Mouse (Mus musculus) CH12.LX (cell line): ENCODE measurements around the gene Exosc10. TPM values are rescaled to one million over a fixed set of nuclear protein-coding genes. Genes with fewer than 3 reads are reported as not detected.

Experiments
- DNase-seq: peaks from one replicate; pipeline ENCODE4 v3.0.0-alpha.2; 2013; ENCODE audit errors: extremely low read depth
- H3K27ac ChIP-seq: 2 replicates; pipeline ENCODE4 v1.5.1; 2012; ENCODE audit warnings: low read depth, mild to moderate bottlenecking, control low read depth, moderate library complexity; ENCODE audit not compliant: insufficient read depth
- H3K27me3 ChIP-seq: replicated peaks from 2 replicates; pipeline ENCODE3; 2012; ENCODE audit warnings: inconsistent platforms
- H3K36me3 ChIP-seq, 2 experiments: replicated peaks in 1 of 2; 2 replicates each; pipeline versions ENCODE3 to v1.6.1; 2012; ENCODE audit warnings: inconsistent platforms in 1 of 2, low read length in 1 of 2, mild to moderate bottlenecking in 1 of 2, mixed read lengths in 1 of 2, moderate library complexity in 1 of 2; ENCODE audit not compliant: control insufficient read depth in 1 of 2, insufficient read depth in 1 of 2
- H3K4me1 ChIP-seq, 2 experiments: 2 replicates each; pipeline ENCODE4 v1.6.1; 2012; ENCODE audit warnings: inconsistent platforms in 1 of 2, moderate library complexity in 1 of 2; ENCODE audit not compliant: insufficient read depth in 2 of 2, control insufficient read depth in 1 of 2
- H3K4me2 ChIP-seq: 2 replicates; pipeline ENCODE4 v1.6.1; 2012; ENCODE audit warnings: low read depth, mild to moderate bottlenecking, control low read depth; ENCODE audit not compliant: poor library complexity, insufficient read depth, severe bottlenecking
- H3K4me3 ChIP-seq, 3 experiments: fragments of 150-350 bp in 1 of 3; sonication (generic) in 1 of 3; replicated peaks in 1 of 3; 2 replicates each; pipeline versions ENCODE3 to v1.5.1; 2011 to 2012; ENCODE audit warnings: low read depth in 2 of 3, low read length in 2 of 3, mild to moderate bottlenecking in 2 of 3, moderate library complexity in 2 of 3, control low read depth in 1 of 3, improper control_type of control experiment in 1 of 3, inconsistent platforms in 1 of 3, mixed read lengths in 1 of 3; ENCODE audit not compliant: poor library complexity in 1 of 3
- H3K79me2 ChIP-seq: replicated peaks from 2 replicates; pipeline ENCODE4 v1.6.1; 2012; ENCODE audit warnings: mild to moderate bottlenecking, moderate library complexity; ENCODE audit not compliant: control insufficient read depth, poor library complexity, insufficient read depth, severe bottlenecking; ENCODE audit errors: extremely low read depth
- H3K9ac ChIP-seq: 2 replicates; pipeline ENCODE4 v1.6.1; 2012; ENCODE audit warnings: low read depth, mild to moderate bottlenecking, control low read depth, moderate library complexity; ENCODE audit not compliant: insufficient read depth
- H3K9me3 ChIP-seq: replicated peaks from 2 replicates; pipeline ENCODE3; 2012; ENCODE audit warnings: low read length, inconsistent platforms, mixed read lengths
- CTCF ChIP-seq, 2 experiments: IDR thresholded peaks in 1 of 2; conservative IDR thresholded peaks in 1 of 2; 2 replicates each; pipeline ENCODE4 v1.5.1; 2011 to 2012; ENCODE audit warnings: low read depth in 2 of 2, low read length in 2 of 2, improper control_type of control experiment in 1 of 2, inconsistent platforms in 1 of 2, mild to moderate bottlenecking in 1 of 2, moderate library complexity in 1 of 2
- E2F4 ChIP-seq: IDR thresholded peaks from 2 replicates; pipeline ENCODE4 v1.6.1; 2011; ENCODE audit warnings: low read depth, low read length, improper control_type of control experiment; ENCODE audit not compliant: insufficient replicate concordance
- EP300 ChIP-seq: IDR thresholded peaks from 2 replicates; pipeline ENCODE4 v1.6.1; 2011; ENCODE audit warnings: low read length, improper control_type of control experiment
- ETS1 ChIP-seq: conservative IDR thresholded peaks from 2 replicates; pipeline ENCODE4 v1.6.1; 2012; ENCODE audit warnings: low read depth, mild to moderate bottlenecking, inconsistent platforms, low read length, improper control_type of control experiment, moderate library complexity
- HCFC1 ChIP-seq: IDR thresholded peaks from 2 replicates; pipeline ENCODE4 v1.6.1; 2012; ENCODE audit warnings: low read depth, mild to moderate bottlenecking, inconsistent platforms, low read length, improper control_type of control experiment
- IRF4 ChIP-seq: IDR thresholded peaks from 2 replicates; pipeline ENCODE4 v1.6.1; 2014; ENCODE audit warnings: low read depth, mild to moderate bottlenecking, inconsistent platforms, low read length, improper control_type of control experiment
- JUN ChIP-seq: IDR thresholded peaks from 2 replicates; pipeline ENCODE4 v1.6.1; 2011; ENCODE audit warnings: low read depth, mild to moderate bottlenecking, low read length, improper control_type of control experiment, moderate library complexity; ENCODE audit not compliant: insufficient read depth
- JUND ChIP-seq: conservative IDR thresholded peaks from 2 replicates; pipeline ENCODE4 v1.6.1; 2011; ENCODE audit warnings: low read depth, low read length, improper control_type of control experiment
- MAZ ChIP-seq: IDR thresholded peaks from 2 replicates; pipeline ENCODE4 v1.6.1; 2012; ENCODE audit warnings: low read depth, mild to moderate bottlenecking, inconsistent platforms, low read length, improper control_type of control experiment, moderate library complexity
- MEF2A ChIP-seq: IDR thresholded peaks from 2 replicates; pipeline ENCODE4 v1.6.1; 2014; ENCODE audit warnings: low read depth, mild to moderate bottlenecking, inconsistent platforms, low read length, improper control_type of control experiment, borderline replicate concordance
- NELFE ChIP-seq: IDR thresholded peaks from 2 replicates; pipeline ENCODE4 v1.6.1; 2011; ENCODE audit warnings: low read depth, low read length, improper control_type of control experiment
- NRF1 ChIP-seq: IDR thresholded peaks from 2 replicates; pipeline ENCODE4 v1.6.1; 2014; ENCODE audit warnings: low read depth, mild to moderate bottlenecking, inconsistent platforms, low read length, improper control_type of control experiment, moderate library complexity
- POLR2A ChIP-seq: IDR thresholded peaks from 2 replicates; pipeline ENCODE4 v1.6.1; 2011; ENCODE audit warnings: low read depth, mild to moderate bottlenecking, improper control_type of control experiment, low read length
- POLR2AphosphoS2 ChIP-seq: IDR thresholded peaks from 2 replicates; pipeline ENCODE4 v1.6.1; 2011; ENCODE audit warnings: low read depth, low read length, improper control_type of control experiment
- RAD21 ChIP-seq: IDR thresholded peaks from 2 replicates; pipeline ENCODE4 v1.6.1; 2011; ENCODE audit warnings: low read depth, mild to moderate bottlenecking, low read length, improper control_type of control experiment, moderate library complexity
- ZKSCAN1 ChIP-seq: IDR thresholded peaks from 2 replicates; pipeline ENCODE4 v1.6.1; 2012; ENCODE audit warnings: low read depth, inconsistent platforms, low read length, improper control_type of control experiment, borderline replicate concordance
- dilution Hi-C: fragments of 300-500 bp; cut with MboI; formaldehyde crosslinking; loops from 2 replicates; pipeline ENCODE4 v1.14.3; 2020; ENCODE audit warnings: low sequenced_read_pairs; ENCODE audit not compliant: extremely low pct_unique_long_range_greater_than_20kb, extremely low pct_ligation_motif_present
- in situ Hi-C: fragments of 300-500 bp; cut with MboI; formaldehyde crosslinking; loops from 3 replicates; pipeline ENCODE4 v1.14.3; 2019; ENCODE audit warnings: low sequenced_read_pairs, low pct_ligation_motif_present, low pct_unique_long_range_greater_than_20kb, mixed read lengths
- polyA plus RNA-seq: library from polyadenylated mRNA; unstranded; fragments of >175 nt; gene quantifications from 2 replicates; pipeline ENCODE4 v1.2.1, GENCODE M21; 2012; ENCODE audit warnings: low read depth; ENCODE audit not compliant: insufficient read length
- total RNA-seq, 2 experiments: library from RNA; depleted of rRNA; stranded (reverse); fragments of 300-350 nt in 1 of 2; fragments of >200 nt in 1 of 2; gene quantifications; 2 replicates each; pipeline ENCODE4 v1.2.3; 2012 to 2014

The Exosc10 gene
- total and polyA plus RNA-seq, 3 experiments = 40.1 to 108 (median 61.8) TPM

GRCm38 (mm10) chr4:148601871-148602270, 43.6 kb downstream of the Exosc10 start:
- Histone ChIP-seq H3K9me3 (peaks cover 17% of the 10 kb centered on the region), H3K27ac (no peak overlapping the region), H3K4me1 (peaks cover 4 to 27% of the 10 kb centered on the region in 2 experiments; a peak in 3 of 4 replicates), H3K79me2 (no peaks in the 10 kb centered on the region), H3K4me2 (no peak overlapping the region), H3K27me3 (no peaks in the 10 kb centered on the region), H3K9ac (no peak overlapping the region), H3K4me3 (no peak overlapping the region), H3K36me3 (peaks cover 18 to 43% of the 10 kb centered on the region in 2 experiments)
- in situ Hi-C loops = loop anchor here (25.0 kb wide), 1 partner anchor 440 kb away; the partner anchor contains the start of genes Fbxo2, Fbxo44 and Fbxo6
- no peak for TF ChIP-seq NELFE
- peak; percentile 44; the same call in 1 of the 2 replicates for TF ChIP-seq EP300
- TF ChIP-seq IRF4 = peak; percentile 74; the same call in 1 of the 2 replicates
- no peak for TF ChIP-seq HCFC1
- no peak for TF ChIP-seq E2F4
- TF ChIP-seq JUN = peak; percentile 51; the same call in 1 of the 2 replicates
- TF ChIP-seq RAD21 = no peak
- TF ChIP-seq JUND = peak; percentile 56; the same call in 1 of the 2 replicates
- TF ChIP-seq MEF2A = 0 out of 2 replicates have a peak, but pooled peaks have one; percentile 20
- dilution Hi-C loops = no loop called here
- DNase-seq = peak; percentile 39

GRCm38 (mm10) chr4:148602357-148603120, 44.3 kb downstream of the Exosc10 start, which contains the start of gene Masp2:
TSS of gene Masp2 (plus strand) at chr4:148602554.
- dilution Hi-C loops = no loop called here
- Histone ChIP-seq H3K9ac (no peak within 1 kb of the TSS), H3K4me2 (no peak within 1 kb of the TSS)

More at GRCm38 (mm10) chr4:148602357-148603120, 44.3 kb downstream of the Exosc10 start, which contains the start of gene Masp2:
- H3K27me3 ChIP-seq = no peaks in the 10 kb centered on the region
- in situ Hi-C loops = loop anchor here (25.0 kb wide), 1 partner anchor 440 kb away; the partner anchor contains the start of genes Fbxo2, Fbxo44 and Fbxo6
- no peaks in the 10 kb centered on the region for H3K79me2 ChIP-seq
- no peak for DNase-seq
- peaks cover 17 to 40% of the 10 kb centered on the region in 2 experiments for H3K36me3 ChIP-seq
- H3K27ac ChIP-seq = no peak within 1 kb of the TSS
- H3K9me3 ChIP-seq = peaks cover 13% of the 10 kb centered on the region
- H3K4me1 ChIP-seq = peaks cover 4 to 27% of the 10 kb centered on the region in 2 experiments; a peak in 3 of 4 replicates
- no peak for TF ChIP-seq MAZ
- no peak for TF ChIP-seq POLR2AphosphoS2
- TF ChIP-seq ETS1 = no peak
- TF ChIP-seq POLR2A = no peak
- no peak for TF ChIP-seq NRF1
- TF ChIP-seq CTCF (conservative IDR thresholded peaks at IDR 0.05 in 1 of 2, IDR thresholded peaks at IDR 0.05 in 1 of 2; ENCODE audit: low read depth in 2 of 2, low read length in 2 of 2) = no peak
- TF ChIP-seq ZKSCAN1 = no peak
- no peak for TF ChIP-seq IRF4
- no peak within 1 kb of the TSS for H3K4me3 ChIP-seq
